Mouse (Mus musculus) spleen, adult 12 weeks (tissue): ENCODE measurements around the gene U2af2.

Source experiments
- DNase-seq: peaks from one replicate; pipeline ENCODE4 v3.0.0; 2022; ENCODE audit warnings: low spot score

The U2af2 gene

DNA sequence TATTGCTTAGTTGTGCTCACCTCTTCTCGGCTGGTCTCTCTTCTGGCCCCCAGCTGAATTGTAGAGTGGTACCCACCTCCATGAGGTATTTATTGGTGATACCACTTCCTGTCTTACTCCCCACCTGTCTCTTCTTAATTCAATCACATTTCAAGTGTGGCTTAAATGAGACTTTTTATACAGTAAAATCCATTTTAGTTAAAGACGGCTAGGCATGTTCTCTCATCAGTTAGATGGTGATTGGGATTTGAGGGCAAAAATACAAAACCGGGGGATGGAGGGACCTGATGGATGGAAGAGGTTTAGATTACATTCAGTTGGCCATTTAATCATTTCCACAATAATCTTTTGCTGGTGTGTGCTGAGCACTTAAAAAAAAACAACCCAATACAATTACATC is 54.9 kb downstream of the U2af2 start, which contains the start of gene Rfpl4:
TSS of gene Rfpl4 (minus strand) at position 101 of the 400 bp plus-strand sequence.
- DNase-seq: no peak

GRCm38 (mm10) chr7:5125078-5125477 is 63.1 kb downstream of the U2af2 start:
- DNase-seq: no peak

DNA sequence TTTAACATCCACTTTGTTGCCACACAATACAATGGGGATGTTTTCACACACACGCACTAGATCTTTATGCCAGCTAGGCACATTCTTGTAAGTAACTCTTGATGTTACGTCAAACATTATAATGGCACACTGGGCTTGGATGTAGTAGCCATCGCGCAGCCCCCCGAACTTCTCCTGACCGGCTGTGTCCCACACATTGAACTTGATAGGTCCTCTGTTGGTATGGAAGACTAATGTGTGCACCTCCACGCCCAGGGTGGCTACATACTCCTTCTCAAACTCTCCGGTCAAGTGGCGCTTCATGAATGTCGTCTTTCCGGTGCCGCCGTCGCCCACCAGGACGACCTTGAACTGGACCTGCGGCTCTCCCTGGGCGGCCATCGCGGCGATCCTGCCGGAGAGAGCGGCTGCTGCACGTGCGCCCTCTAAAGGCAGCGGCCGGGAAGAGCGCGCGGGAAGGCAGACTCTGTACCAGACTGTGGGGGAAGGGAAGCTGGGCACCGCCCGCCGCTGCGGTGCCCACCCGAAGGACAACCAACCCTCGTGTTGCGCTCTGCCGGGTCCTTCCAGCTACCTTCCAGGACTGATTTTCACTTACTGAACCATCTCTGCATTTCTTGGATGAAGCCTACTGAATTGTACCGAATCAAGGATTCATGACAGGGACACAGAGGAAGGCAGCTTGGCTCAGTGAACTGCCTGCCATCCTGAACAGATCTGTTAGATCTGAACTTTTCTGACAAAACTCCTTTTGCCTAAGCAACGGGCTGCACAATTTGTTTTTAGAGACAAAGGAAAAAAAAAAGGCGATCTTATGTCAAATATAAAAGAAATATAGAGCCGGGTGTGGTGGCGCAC is 63.8 kb downstream of the U2af2 start, which contains the start of gene Rasl2-9:
TSS of gene Rasl2-9 (minus strand) at position 402 of the 858 bp plus-strand sequence.
- DNase-seq: peak; percentile 50
